Mouse (Mus musculus): ENCODE results near the gene Twf1. TPM values are rescaled to one million over a fixed set of nuclear protein-coding genes. Genes with fewer than 3 reads are reported as not detected.

Gene Twf1
- polyA plus RNA-seq, 1 experiment from 2014 or later, result 88.5 TPM

DNA sequence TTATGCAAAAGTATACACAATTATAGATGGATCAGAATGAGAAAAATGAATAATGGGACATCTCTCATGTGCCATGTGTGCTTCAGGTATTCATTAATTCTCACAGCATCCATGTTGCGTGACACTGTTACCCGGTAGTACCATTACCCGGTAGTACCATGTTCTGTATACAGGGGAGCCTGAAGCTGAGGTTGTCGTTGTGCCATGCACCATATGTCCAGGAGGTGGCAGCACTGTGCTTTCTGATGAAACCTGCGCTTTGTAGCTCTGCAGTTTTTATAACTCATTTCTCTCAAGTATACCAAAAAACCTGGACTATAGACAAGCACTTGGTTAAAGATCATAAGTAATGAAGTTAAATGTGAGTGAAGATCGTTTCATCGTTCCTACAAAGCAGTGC, 32.2 kb downstream of the Twf1 start:
- Histone ChIP-seq H3K4me1 (replicated peaks; ENCODE audit: control insufficient read depth, insufficient read depth, low read length) (no peaks in the 10 kb centered on the region), H3K27me3 (replicated peaks; ENCODE audit: control insufficient read depth, insufficient read depth, low read length) (no peaks in the 10 kb centered on the region), H3K9ac (replicated peaks; ENCODE audit: low read depth, low read length) (no peak overlapping the region), H3K4me3 (replicated peaks; ENCODE audit: low read length) (no peak overlapping the region), H3K4me2 (ENCODE audit: low read length) (no peak overlapping the region), H3K9me3 (ENCODE audit: control insufficient read depth, low read length) (no peaks in the 10 kb centered on the region), H3K36me3 (ENCODE audit: control insufficient read depth, insufficient read depth) (no peaks in the 10 kb centered on the region), H3K27ac (ENCODE audit: low read length) (no peak overlapping the region)
- 20% methylated on average over 7 of the region's 7 CpGs for WGBS
- peak; percentile 75 for ATAC-seq

DNA sequence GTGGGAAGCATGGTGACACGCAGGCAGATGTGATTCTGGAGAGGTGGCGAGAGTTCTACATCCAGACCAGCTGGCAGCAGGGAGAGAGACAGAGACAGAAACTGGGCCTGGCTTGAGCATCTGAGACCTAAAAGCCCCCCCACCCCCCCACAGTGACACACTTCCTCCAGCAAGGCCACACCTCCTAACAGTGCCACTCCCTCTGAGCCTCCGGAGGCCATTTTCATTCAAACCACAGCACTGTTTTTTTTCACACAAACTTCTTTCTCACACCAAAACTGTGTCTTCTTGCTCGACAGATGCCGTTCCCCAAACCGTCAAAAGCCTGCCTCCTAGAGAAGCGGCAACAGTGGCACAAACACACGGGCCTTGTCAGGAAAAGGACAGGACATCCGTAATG, 36.2 kb downstream of the Twf1 start:
- H3K9ac ChIP-seq (replicated peaks; ENCODE audit: low read depth, low read length), result no peak overlapping the region
- ATAC-seq, result no peak
- H3K27ac ChIP-seq (ENCODE audit: low read length), result no peak overlapping the region
- H3K4me3 ChIP-seq (replicated peaks; ENCODE audit: low read length), result no peak overlapping the region
- 90% methylated on average over 9 of the region's 9 CpGs for WGBS
- no peaks in the 10 kb centered on the region for H3K27me3 ChIP-seq (replicated peaks; ENCODE audit: control insufficient read depth, insufficient read depth, low read length)
- peaks cover 9% of the 10 kb centered on the region; the same call in 1 of the 2 replicates for H3K9me3 ChIP-seq (ENCODE audit: control insufficient read depth, low read length)
- no peak overlapping the region for H3K4me2 ChIP-seq (ENCODE audit: low read length)
- H3K4me1 ChIP-seq (replicated peaks; ENCODE audit: control insufficient read depth, insufficient read depth, low read length), result no peaks in the 10 kb centered on the region
- no peaks in the 10 kb centered on the region for H3K36me3 ChIP-seq (ENCODE audit: control insufficient read depth, insufficient read depth)

DNA sequence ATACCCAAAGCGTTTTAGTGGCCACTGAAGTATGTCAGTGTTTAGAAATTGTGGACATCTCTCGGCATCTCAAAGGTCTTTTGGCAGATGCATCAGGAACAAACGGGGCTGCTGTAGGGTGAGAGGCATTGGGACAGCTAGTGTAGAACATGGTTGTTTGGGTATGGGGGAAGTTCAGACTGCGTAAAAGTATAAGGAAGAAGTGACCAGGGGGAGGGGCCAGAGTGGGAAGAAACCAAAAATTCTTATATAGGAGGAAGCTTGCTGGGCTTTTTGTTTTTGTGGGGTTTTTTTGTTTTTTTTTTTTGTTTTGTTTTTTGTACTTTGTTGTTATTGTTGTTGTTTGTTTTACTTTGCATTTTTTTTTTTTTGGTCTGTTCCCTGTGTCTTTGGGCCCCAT, 44.8 kb downstream of the Twf1 start:
- ATAC-seq, result no peak
- Histone ChIP-seq H3K27ac (ENCODE audit: low read length) (no peak overlapping the region), H3K4me1 (replicated peaks; ENCODE audit: control insufficient read depth, insufficient read depth, low read length) (peaks cover 6% of the 10 kb centered on the region), H3K4me2 (ENCODE audit: low read length) (no peak overlapping the region), H3K9ac (replicated peaks; ENCODE audit: low read depth, low read length) (no peak overlapping the region), H3K4me3 (replicated peaks; ENCODE audit: low read length) (no peak overlapping the region), H3K9me3 (ENCODE audit: control insufficient read depth, low read length) (0 out of 2 replicates have a peak, but pooled peaks cover 3% of the 10 kb centered on the region), H3K27me3 (replicated peaks; ENCODE audit: control insufficient read depth, insufficient read depth, low read length) (no peaks in the 10 kb centered on the region), H3K36me3 (ENCODE audit: control insufficient read depth, insufficient read depth) (no peaks in the 10 kb centered on the region)
- WGBS, result 88% methylated on average over 4 of the region's 4 CpGs

- Histone ChIP-seq H3K9ac (replicated peaks; ENCODE audit: low read depth, low read length) (peak overlapping the region; percentile 73), H3K4me1 (replicated peaks; ENCODE audit: control insufficient read depth, insufficient read depth, low read length) (peaks cover 6% of the 10 kb centered on the region), H3K36me3 (ENCODE audit: control insufficient read depth, insufficient read depth) (no peaks in the 10 kb centered on the region), H3K4me2 (ENCODE audit: low read length) (peak overlapping the region; percentile 74), H3K4me3 (replicated peaks; ENCODE audit: low read length) (peak overlapping the region; percentile 70), H3K27me3 (replicated peaks; ENCODE audit: control insufficient read depth, insufficient read depth, low read length) (no peaks in the 10 kb centered on the region), H3K9me3 (ENCODE audit: control insufficient read depth, low read length) (no peaks in the 10 kb centered on the region), H3K27ac (ENCODE audit: low read length) (no peak overlapping the region)
- 39% methylated on average over 9 of the region's 9 CpGs for WGBS
- ATAC-seq, result no peak
Observed at GRCm38 (mm10) chr15:94544052-94544636, 45.5 kb downstream of the Twf1 start.

DNA sequence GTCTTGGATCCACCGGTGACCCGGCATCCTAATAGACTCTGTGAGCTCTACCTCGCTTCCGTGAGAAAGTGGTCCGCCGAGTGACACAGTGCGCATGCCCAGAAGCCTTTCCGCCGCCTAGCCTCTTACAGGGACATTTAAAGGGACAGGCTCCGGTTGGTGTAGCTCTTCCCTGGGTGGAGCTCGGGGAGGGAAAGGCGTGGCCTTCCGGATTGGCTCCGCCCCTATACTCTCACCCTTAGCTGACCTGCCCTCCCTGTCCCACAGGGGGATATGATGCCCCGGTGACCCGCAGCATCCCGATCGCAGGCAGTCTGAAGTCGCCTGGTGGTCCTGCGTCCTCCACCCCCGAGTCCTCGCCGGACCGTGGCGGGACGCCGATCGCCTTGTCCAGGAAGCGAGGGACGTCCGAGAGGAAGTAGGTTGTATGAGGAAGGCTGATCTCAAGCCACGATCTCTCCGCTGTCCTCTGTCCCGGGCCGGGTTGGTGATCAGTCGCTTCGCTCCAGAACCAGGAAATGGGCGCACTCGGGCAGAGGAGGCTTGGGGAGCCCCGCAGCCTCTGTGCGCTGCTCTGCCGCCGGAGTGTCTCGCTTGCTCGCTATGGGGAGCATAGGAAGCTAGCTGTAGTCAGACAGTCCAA, 46.2 kb downstream of the Twf1 start, which contains the start of the genes Pus7l and Irak4:
Gene Pus7l, minus strand, starts transcription at position 139 of the 643 bp plus-strand sequence.
Gene Irak4, plus strand, starts transcription at position 235 of the 643 bp plus-strand sequence.
- WGBS, result under 1% methylated on average over 45 of the region's 45 CpGs
- Histone ChIP-seq H3K9me3 (ENCODE audit: control insufficient read depth, low read length) (no peaks in the 10 kb centered on the region), H3K9ac (replicated peaks; ENCODE audit: low read depth, low read length) (peak within 1 kb of the TSS; percentile 73), H3K4me2 (ENCODE audit: low read length) (peak within 1 kb of the TSS; percentile 74), H3K36me3 (ENCODE audit: control insufficient read depth, insufficient read depth) (no peaks in the 10 kb centered on the region), H3K27ac (ENCODE audit: low read length) (peak within 1 kb of the TSS; percentile 41), H3K27me3 (replicated peaks; ENCODE audit: control insufficient read depth, insufficient read depth, low read length) (no peaks in the 10 kb centered on the region), H3K4me1 (replicated peaks; ENCODE audit: control insufficient read depth, insufficient read depth, low read length) (peaks cover 6% of the 10 kb centered on the region), H3K4me3 (replicated peaks; ENCODE audit: low read length) (peak within 1 kb of the TSS; percentile 70)
- peak; percentile 99 for ATAC-seq

- Histone ChIP-seq H3K9me3 (ENCODE audit: control insufficient read depth, low read length) (no peaks in the 10 kb centered on the region), H3K9ac (replicated peaks; ENCODE audit: low read depth, low read length) (peak overlapping the region; percentile 73), H3K27ac (ENCODE audit: low read length) (peak overlapping the region; percentile 41), H3K4me2 (ENCODE audit: low read length) (peak overlapping the region; percentile 74), H3K27me3 (replicated peaks; ENCODE audit: control insufficient read depth, insufficient read depth, low read length) (no peaks in the 10 kb centered on the region), H3K4me3 (replicated peaks; ENCODE audit: low read length) (peak overlapping the region; percentile 70), H3K36me3 (ENCODE audit: control insufficient read depth, insufficient read depth) (no peaks in the 10 kb centered on the region), H3K4me1 (replicated peaks; ENCODE audit: control insufficient read depth, insufficient read depth, low read length) (peaks cover 6% of the 10 kb centered on the region)
- peak; percentile 91 for ATAC-seq
- 6% methylated on average over 22 of the region's 22 CpGs for WGBS
Observed at GRCm38 (mm10) chr15:94542567-94543408, 46.9 kb downstream of the Twf1 start.

DNA sequence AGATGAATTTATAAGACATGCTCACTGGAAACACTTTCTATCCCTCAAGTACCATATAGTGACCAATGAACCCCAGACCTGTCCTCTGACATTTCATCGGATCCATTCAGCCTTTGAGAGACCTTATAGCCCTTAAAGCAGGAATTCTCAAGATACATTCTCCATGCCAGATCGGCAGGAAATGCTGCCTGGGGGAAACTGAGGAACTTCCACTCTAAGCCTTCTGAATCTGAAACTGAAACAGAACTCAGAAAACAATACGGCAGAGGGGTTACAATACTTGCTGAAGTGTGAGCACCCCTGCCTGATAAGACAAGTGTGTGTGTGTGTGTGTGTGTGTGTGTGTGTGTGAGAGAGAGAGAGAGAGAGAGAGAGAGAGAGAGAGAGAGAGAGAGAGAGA, 50.4 kb downstream of the Twf1 start:
- no peak overlapping the region for H3K4me3 ChIP-seq (replicated peaks; ENCODE audit: low read length)
- no peaks in the 10 kb centered on the region for H3K36me3 ChIP-seq (ENCODE audit: control insufficient read depth, insufficient read depth)
- no peaks in the 10 kb centered on the region for H3K9me3 ChIP-seq (ENCODE audit: control insufficient read depth, low read length)
- no peak overlapping the region for H3K9ac ChIP-seq (replicated peaks; ENCODE audit: low read depth, low read length)
- ATAC-seq, result no peak
- H3K27ac ChIP-seq (ENCODE audit: low read length), result no peak overlapping the region
- H3K27me3 ChIP-seq (replicated peaks; ENCODE audit: control insufficient read depth, insufficient read depth, low read length), result no peaks in the 10 kb centered on the region
- H3K4me1 ChIP-seq (replicated peaks; ENCODE audit: control insufficient read depth, insufficient read depth, low read length), result peaks cover 6% of the 10 kb centered on the region
- no peak overlapping the region for H3K4me2 ChIP-seq (ENCODE audit: low read length)
- WGBS, result 89% methylated on average over 3 of the region's 3 CpGs

GRCm38 (mm10) chr15:94535521-94535920, 54.2 kb downstream of the Twf1 start:
- no peak for ATAC-seq
- Histone ChIP-seq H3K27ac (ENCODE audit: low read length) (no peak overlapping the region), H3K27me3 (replicated peaks; ENCODE audit: control insufficient read depth, insufficient read depth, low read length) (no peaks in the 10 kb centered on the region), H3K4me1 (replicated peaks; ENCODE audit: control insufficient read depth, insufficient read depth, low read length) (no peaks in the 10 kb centered on the region), H3K9ac (replicated peaks; ENCODE audit: low read depth, low read length) (no peak overlapping the region), H3K36me3 (ENCODE audit: control insufficient read depth, insufficient read depth) (no peaks in the 10 kb centered on the region), H3K9me3 (ENCODE audit: control insufficient read depth, low read length) (no peaks in the 10 kb centered on the region), H3K4me2 (ENCODE audit: low read length) (no peak overlapping the region), H3K4me3 (replicated peaks; ENCODE audit: low read length) (no peak overlapping the region)
- WGBS, result 94% methylated on average over 7 of the region's 7 CpGs

DNA sequence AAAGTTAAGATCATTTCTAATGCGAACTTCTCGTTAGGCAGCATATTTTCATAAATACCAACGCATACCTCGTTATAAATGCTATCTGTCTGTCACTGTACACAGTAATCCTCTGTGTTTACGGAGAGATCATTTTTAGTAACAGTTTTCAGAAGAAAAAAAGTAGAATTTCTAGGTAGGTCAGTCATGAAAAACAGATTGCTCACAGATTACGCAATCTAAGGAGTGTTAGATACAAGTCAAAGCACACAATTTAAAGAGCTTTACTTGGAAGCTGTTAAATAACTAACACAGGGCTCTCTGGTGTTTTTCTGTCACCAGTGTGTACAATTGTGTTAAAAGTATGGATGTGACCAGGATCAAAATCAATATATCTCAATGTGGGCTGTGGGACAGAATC, 56.7 kb downstream of the Twf1 start:
- no peak overlapping the region for H3K4me2 ChIP-seq (ENCODE audit: low read length)
- no peak overlapping the region for H3K9ac ChIP-seq (replicated peaks; ENCODE audit: low read depth, low read length)
- no peaks in the 10 kb centered on the region for H3K27me3 ChIP-seq (replicated peaks; ENCODE audit: control insufficient read depth, insufficient read depth, low read length)
- H3K4me3 ChIP-seq (replicated peaks; ENCODE audit: low read length), result no peak overlapping the region
- H3K4me1 ChIP-seq (replicated peaks; ENCODE audit: control insufficient read depth, insufficient read depth, low read length), result no peaks in the 10 kb centered on the region
- no peak overlapping the region for H3K27ac ChIP-seq (ENCODE audit: low read length)
- no peaks in the 10 kb centered on the region for H3K36me3 ChIP-seq (ENCODE audit: control insufficient read depth, insufficient read depth)
- no peaks in the 10 kb centered on the region for H3K9me3 ChIP-seq (ENCODE audit: control insufficient read depth, low read length)
- 70% methylated on average over 6 of the region's 6 CpGs for WGBS
- no peak for ATAC-seq
